Mouse (Mus musculus) MEL (cell line): ENCODE measurements at regions not wholly inside any gene's neighbourhood (a gene's known extent, or its start where the extent isn't known, plus 50 kb on each side); places are given as distances from the start of the nearest gene placed in this dataset.

Experiments
- DNase-seq: peaks from one replicate; pipeline ENCODE4 v3.0.0; 2011; ENCODE audit warnings: low read depth, low spot score
- H3K27ac ChIP-seq: 2 replicates; pipeline ENCODE4 v1.5.1; 2012; ENCODE audit warnings: low read depth, mild to moderate bottlenecking, control low read depth, low read length, moderate library complexity; ENCODE audit not compliant: control insufficient read depth
- H3K27me3 ChIP-seq, 2 experiments: fragments of 150-350 bp in 1 of 2; sonication (generic) in 1 of 2; 2 replicates each; pipeline ENCODE4 v1.6.1; 2012; ENCODE audit warnings: low read length in 2 of 2, mild to moderate bottlenecking in 2 of 2, improper control_type of control experiment in 1 of 2, moderate library complexity in 1 of 2; ENCODE audit not compliant: insufficient read depth in 2 of 2, control insufficient read depth in 1 of 2
- H3K36me3 ChIP-seq, 2 experiments: 2 replicates each; pipeline ENCODE4 v1.6.1; 2012 to 2014; ENCODE audit warnings: low read length in 2 of 2, improper control_type of control experiment in 1 of 2, inconsistent platforms in 1 of 2, mild to moderate bottlenecking in 1 of 2; ENCODE audit not compliant: insufficient read depth in 2 of 2, control insufficient read depth in 1 of 2
- H3K4me1 ChIP-seq, 2 experiments: fragments of 150-350 bp in 1 of 2; sonication (generic) in 1 of 2; 2 replicates each; pipeline ENCODE4 v1.6.1; 2012; ENCODE audit warnings: low read length in 2 of 2, improper control_type of control experiment in 1 of 2, mild to moderate bottlenecking in 1 of 2; ENCODE audit not compliant: insufficient read depth in 2 of 2, control insufficient read depth in 1 of 2
- H3K4me3 ChIP-seq, 2 experiments: fragments of 150-350 bp in 1 of 2; sonication (generic) in 1 of 2; 2 replicates each; pipeline ENCODE4 v1.5.1; 2012; ENCODE audit warnings: low read depth in 2 of 2, low read length in 2 of 2, mild to moderate bottlenecking in 2 of 2, moderate library complexity in 2 of 2, control low read depth in 1 of 2, improper control_type of control experiment in 1 of 2; ENCODE audit not compliant: control insufficient read depth in 1 of 2, insufficient read depth in 1 of 2
- H3K79me2 ChIP-seq: 2 replicates; pipeline ENCODE4 v1.6.1; 2012; ENCODE audit warnings: mild to moderate bottlenecking, low read length, moderate library complexity; ENCODE audit not compliant: control insufficient read depth, poor library complexity, insufficient read depth
- H3K9ac ChIP-seq: 2 replicates; pipeline ENCODE4 v1.6.1; 2012; ENCODE audit warnings: low read depth, mild to moderate bottlenecking, control low read depth, low read length, moderate library complexity; ENCODE audit not compliant: control insufficient read depth, poor library complexity, severe bottlenecking
- H3K9me3 ChIP-seq: fragments of 150-350 bp; sonication (generic); replicated peaks from 2 replicates; pipeline ENCODE4 v1.6.1; 2012; ENCODE audit warnings: mild to moderate bottlenecking, low read length, improper control_type of control experiment, moderate library complexity; ENCODE audit not compliant: insufficient read depth
- CTCF ChIP-seq, 3 experiments: IDR thresholded peaks in 2 of 3; conservative IDR thresholded peaks in 1 of 3; 2 replicates each; pipeline ENCODE4 v1.5.1; 2011 to 2012; ENCODE audit warnings: low read length in 3 of 3, low read depth in 2 of 3, mild to moderate bottlenecking in 2 of 3, improper control_type of control experiment in 1 of 3, inconsistent platforms in 1 of 3, mixed read lengths in 1 of 3, moderate library complexity in 1 of 3; ENCODE audit not compliant: control insufficient read depth in 1 of 3, insufficient read depth in 1 of 3, poor library complexity in 1 of 3, severe bottlenecking in 1 of 3
- E2F4 ChIP-seq: IDR thresholded peaks from 2 replicates; pipeline ENCODE4 v1.6.1; 2011; ENCODE audit warnings: low read depth, low read length, improper control_type of control experiment, borderline replicate concordance
- ELF1 ChIP-seq: IDR thresholded peaks from 2 replicates; pipeline ENCODE4 v1.6.1; 2014; ENCODE audit warnings: low read depth, mild to moderate bottlenecking, inconsistent platforms, low read length, improper control_type of control experiment, moderate library complexity
- ETS1 ChIP-seq: IDR thresholded peaks from 2 replicates; pipeline ENCODE4 v1.6.1; 2012; ENCODE audit warnings: low read depth, mild to moderate bottlenecking, inconsistent platforms, low read length, improper control_type of control experiment, moderate library complexity
- JUND ChIP-seq: IDR thresholded peaks from 2 replicates; pipeline ENCODE4 v1.6.1; 2011; ENCODE audit warnings: low read depth, mild to moderate bottlenecking, improper control_type of control experiment, low read length
- KAT2A ChIP-seq: conservative IDR thresholded peaks from 2 replicates; pipeline ENCODE4 v1.6.1; 2012; ENCODE audit warnings: low read depth, low read length, improper control_type of control experiment, inconsistent platforms
- MAFK ChIP-seq: IDR thresholded peaks from 2 replicates; pipeline ENCODE4 v1.6.1; 2011; ENCODE audit warnings: low read depth, mild to moderate bottlenecking, low read length, improper control_type of control experiment, borderline replicate concordance
- MAZ ChIP-seq: IDR thresholded peaks from 2 replicates; pipeline ENCODE4 v1.6.1; 2012; ENCODE audit warnings: low read depth, mild to moderate bottlenecking, inconsistent platforms, low read length, improper control_type of control experiment
- MEF2A ChIP-seq: IDR thresholded peaks from 2 replicates; pipeline ENCODE4 v1.6.1; 2014; ENCODE audit warnings: low read depth, mild to moderate bottlenecking, inconsistent platforms, low read length, improper control_type of control experiment; ENCODE audit not compliant: poor library complexity, insufficient replicate concordance, severe bottlenecking; ENCODE audit errors: extremely low read depth
- MXI1 ChIP-seq: IDR thresholded peaks from 2 replicates; pipeline ENCODE4 v1.6.1; 2011; ENCODE audit warnings: mild to moderate bottlenecking, low read depth, low read length, improper control_type of control experiment
- MYB ChIP-seq: IDR thresholded peaks from 2 replicates; pipeline ENCODE4 v1.6.1; 2011; ENCODE audit warnings: mild to moderate bottlenecking, low read depth, low read length, improper control_type of control experiment
- NELFE ChIP-seq: IDR thresholded peaks from 2 replicates; pipeline ENCODE4 v1.6.1; 2011; ENCODE audit warnings: low read depth, low read length, improper control_type of control experiment
- NRF1 ChIP-seq: IDR thresholded peaks from 2 replicates; pipeline ENCODE4 v1.6.1; 2014; ENCODE audit warnings: low read depth, mild to moderate bottlenecking, inconsistent platforms, low read length, improper control_type of control experiment, moderate library complexity; ENCODE audit not compliant: poor library complexity, insufficient read depth, severe bottlenecking
- POLR2AphosphoS2 ChIP-seq: IDR thresholded peaks from 2 replicates; pipeline ENCODE4 v1.6.1; 2011; ENCODE audit warnings: low read length, improper control_type of control experiment
- RCOR1 ChIP-seq: IDR thresholded peaks from 2 replicates; pipeline ENCODE4 v1.6.1; 2012; ENCODE audit warnings: low read depth, mild to moderate bottlenecking, inconsistent platforms, low read length, improper control_type of control experiment
- SIN3A ChIP-seq: IDR thresholded peaks from 2 replicates; pipeline ENCODE4 v1.6.1; 2012; ENCODE audit warnings: low read length, improper control_type of control experiment, inconsistent platforms
- TCF12 ChIP-seq: IDR thresholded peaks from 2 replicates; pipeline ENCODE4 v1.6.1; 2014; ENCODE audit warnings: low read depth, mild to moderate bottlenecking, inconsistent platforms, low read length, improper control_type of control experiment, moderate library complexity
- USF1 ChIP-seq: IDR thresholded peaks from 2 replicates; pipeline ENCODE4 v1.6.1; 2014; ENCODE audit warnings: low read depth, mild to moderate bottlenecking, inconsistent platforms, low read length, improper control_type of control experiment, moderate library complexity
- USF2 ChIP-seq, 2 experiments: IDR thresholded peaks; 2 replicates each; pipeline ENCODE4 v1.6.1; 2011 to 2012; ENCODE audit warnings: improper control_type of control experiment in 2 of 2, low read length in 2 of 2, borderline replicate concordance in 1 of 2, inconsistent platforms in 1 of 2, low read depth in 1 of 2, mild to moderate bottlenecking in 1 of 2; ENCODE audit not compliant: insufficient read depth in 1 of 2

- Histone ChIP-seq H3K9ac (no peak overlapping the region), H3K27me3 (no peaks in the 10 kb centered on the region; a peak in 1 of 4 replicates), H3K9me3 (no peaks in the 10 kb centered on the region), H3K79me2 (no peaks in the 10 kb centered on the region), H3K4me3 (no peak overlapping the region), H3K36me3 (no peaks in the 10 kb centered on the region), H3K4me1 (no peaks in the 10 kb centered on the region), H3K27ac (no peak overlapping the region)
- TF ChIP-seq TCF12, result no peak
- no peak for TF ChIP-seq NELFE
- no peak for TF ChIP-seq POLR2AphosphoS2
- DNase-seq, result no peak
Measured at GRCm38 (mm10) chr13:102231048-102231447, 462.3 kb upstream of the Cd180 start.

- no peak overlapping the region for H3K4me3 ChIP-seq
- no peaks in the 10 kb centered on the region for H3K4me1 ChIP-seq
- no peaks in the 10 kb centered on the region; a peak in 1 of 4 replicates for H3K27me3 ChIP-seq
- no peaks in the 10 kb centered on the region for H3K36me3 ChIP-seq
- H3K79me2 ChIP-seq, result no peaks in the 10 kb centered on the region
- H3K27ac ChIP-seq, result no peak overlapping the region
- TF ChIP-seq MYB (no peak), USF2 (IDR thresholded peaks at IDR 0.05; ENCODE audit: borderline replicate concordance in 1 of 2, insufficient read depth in 1 of 2, low read depth in 1 of 2, low read length in 2 of 2) (no peak), SIN3A (no peak)
- DNase-seq, result no peak
- H3K9me3 ChIP-seq, result no peaks in the 10 kb centered on the region
- H3K9ac ChIP-seq, result no peak overlapping the region
Measured at GRCm38 (mm10) chr13:102232291-102232936, 460.9 kb upstream of the Cd180 start.

- Histone ChIP-seq H3K9ac (no peak overlapping the region), H3K27me3 (no peaks in the 10 kb centered on the region)
Measured at GRCm38 (mm10) chr13:102250884-102251283, 442.5 kb upstream of the Cd180 start.

More at GRCm38 (mm10) chr13:102250884-102251283, 442.5 kb upstream of the Cd180 start:
- TF ChIP-seq E2F4 (no peak), USF1 (no peak), MEF2A (no peak), MXI1 (no peak), ETS1 (no peak), JUND (no peak), TCF12 (no peak), NRF1 (no peak), CTCF (IDR thresholded peaks at IDR 0.05 in 2 of 3, conservative IDR thresholded peaks at IDR 0.05 in 1 of 3; ENCODE audit: control insufficient read depth in 1 of 3, insufficient read depth in 1 of 3, low read depth in 2 of 3, low read length in 3 of 3, poor library complexity in 1 of 3, severe bottlenecking in 1 of 3) (no peak), RCOR1 (no peak), KAT2A (no peak), ELF1 (no peak), SIN3A (no peak), MAZ (no peak), MAFK (no peak), USF2 (IDR thresholded peaks at IDR 0.05; ENCODE audit: borderline replicate concordance in 1 of 2, insufficient read depth in 1 of 2, low read depth in 1 of 2, low read length in 2 of 2) (no peak)
- Histone ChIP-seq H3K9me3 (no peaks in the 10 kb centered on the region), H3K79me2 (no peaks in the 10 kb centered on the region), H3K27ac (no peak overlapping the region), H3K4me1 (no peaks in the 10 kb centered on the region), H3K36me3 (no peaks in the 10 kb centered on the region), H3K4me3 (no peak overlapping the region)
- DNase-seq, result no peak
